Mouse (Mus musculus): ENCODE data around the gene Pik3cg.
"Not testable (repeated sequence)": the region's sequence is repeated elsewhere in the genome, so short reads cannot be mapped to it uniquely, and the experiment has no call there.

Gene Pik3cg

GRCm38 (mm10) chr12:32207948-32208891, at the start of gene Pik3cg:
Pik3cg (minus strand) TSS chr12:32208659.
- DNase-seq (ENCODE audit: low spot score), result no peak

- no peak for DNase-seq (ENCODE audit: low spot score)
Measured at GRCm38 (mm10) chr12:32248483-32248882, 40.0 kb upstream of the Pik3cg start.

- DNase-seq (ENCODE audit: low spot score), result peak; percentile 29
Measured at GRCm38 (mm10) chr12:32245566-32246233, 37.2 kb upstream of the Pik3cg start.

- no peak for DNase-seq (ENCODE audit: low spot score)
Measured at GRCm38 (mm10) chr12:32243586-32243985, 35.1 kb upstream of the Pik3cg start.

- DNase-seq (ENCODE audit: low spot score), result not testable (repeated sequence)
Measured at GRCm38 (mm10) chr12:32239134-32239533, 30.7 kb upstream of the Pik3cg start.

- DNase-seq (ENCODE audit: low spot score), result no peak
Measured at GRCm38 (mm10) chr12:32238433-32238832, 30.0 kb upstream of the Pik3cg start.

GRCm38 (mm10) chr12:32237839-32238238, 29.4 kb upstream of the Pik3cg start:
- DNase-seq (ENCODE audit: low spot score), result no peak

- DNase-seq (ENCODE audit: low spot score), result no peak
Measured at GRCm38 (mm10) chr12:32237139-32237538, 28.7 kb upstream of the Pik3cg start.

- DNase-seq (ENCODE audit: low spot score), result no peak
Measured at GRCm38 (mm10) chr12:32236450-32236849, 28.0 kb upstream of the Pik3cg start.

GRCm38 (mm10) chr12:32233871-32234270, 25.4 kb upstream of the Pik3cg start:
- no peak for DNase-seq (ENCODE audit: low spot score)

GRCm38 (mm10) chr12:32231398-32231797, 22.9 kb upstream of the Pik3cg start:
- DNase-seq (ENCODE audit: low spot score), result no peak

- DNase-seq (ENCODE audit: low spot score), result no peak
Measured at GRCm38 (mm10) chr12:32223629-32224028, 15.2 kb upstream of the Pik3cg start.

GRCm38 (mm10) chr12:32222758-32223385, 14.4 kb upstream of the Pik3cg start:
- DNase-seq (ENCODE audit: low spot score), result no peak

- DNase-seq (ENCODE audit: low spot score), result no peak
Measured at GRCm38 (mm10) chr12:32220387-32220786, 11.9 kb upstream of the Pik3cg start.

GRCm38 (mm10) chr12:32215143-32215542, 6.7 kb upstream of the Pik3cg start:
- no peak for DNase-seq (ENCODE audit: low spot score)

- no peak for DNase-seq (ENCODE audit: low spot score)
Measured at GRCm38 (mm10) chr12:32212702-32213101, 4.2 kb upstream of the Pik3cg start.

- no peak for DNase-seq (ENCODE audit: low spot score)
Measured at GRCm38 (mm10) chr12:32212156-32212555, 3.7 kb upstream of the Pik3cg start.

- no peak for DNase-seq (ENCODE audit: low spot score)
Measured at GRCm38 (mm10) chr12:32211257-32211656, 2.8 kb upstream of the Pik3cg start.

- DNase-seq (ENCODE audit: low spot score), result no peak
Measured at GRCm38 (mm10) chr12:32208951-32209350, 492 bp upstream of the Pik3cg start.

- no peak for DNase-seq (ENCODE audit: low spot score)
Measured at GRCm38 (mm10) chr12:32207141-32207540, 1.3 kb downstream of the Pik3cg start.

- DNase-seq (ENCODE audit: low spot score), result no peak
Measured at GRCm38 (mm10) chr12:32203695-32204094, 4.8 kb downstream of the Pik3cg start.

- no peak for DNase-seq (ENCODE audit: low spot score)
Measured at GRCm38 (mm10) chr12:32202583-32202982, 5.9 kb downstream of the Pik3cg start.

- no peak for DNase-seq (ENCODE audit: low spot score)
Measured at GRCm38 (mm10) chr12:32201932-32202331, 6.5 kb downstream of the Pik3cg start.
